Mouse (Mus musculus): Measurements from ENCODE around the gene Gm44511. TPM values are rescaled to one million over a fixed set of nuclear protein-coding genes. Genes with fewer than 3 reads are reported as not detected.

Gm44511 gene
- total RNA-seq (2014; rRNA removed) (0.37 TPM in 1 of 2 replicates, not detected in the other), polyA plus RNA-seq (2012; rRNA removed) (not detected in 2 replicates)

GRCm38 (mm10) chr6:128826132-128826531 lies at the start of gene Gm44511, which contains the start of gene Klrb1b:
Gene Gm44511, minus strand, starts transcription at chr6:128826315.
Gene Klrb1b, minus strand, starts transcription at chr6:128826331.
- 61% methylated on average over 6 of the region's 6 CpGs for WGBS
- DNase-seq (ENCODE audit: extremely low read depth, low read depth, low spot score): no peak
- TF ChIP-seq POLR2A (IDR thresholded peaks at IDR 0.05; ENCODE audit: extremely low read depth, insufficient read depth, low read length) (no peak), CTCF (IDR thresholded peaks at IDR 0.05; ENCODE audit: low read depth, low read length) (no peak)

DNA sequence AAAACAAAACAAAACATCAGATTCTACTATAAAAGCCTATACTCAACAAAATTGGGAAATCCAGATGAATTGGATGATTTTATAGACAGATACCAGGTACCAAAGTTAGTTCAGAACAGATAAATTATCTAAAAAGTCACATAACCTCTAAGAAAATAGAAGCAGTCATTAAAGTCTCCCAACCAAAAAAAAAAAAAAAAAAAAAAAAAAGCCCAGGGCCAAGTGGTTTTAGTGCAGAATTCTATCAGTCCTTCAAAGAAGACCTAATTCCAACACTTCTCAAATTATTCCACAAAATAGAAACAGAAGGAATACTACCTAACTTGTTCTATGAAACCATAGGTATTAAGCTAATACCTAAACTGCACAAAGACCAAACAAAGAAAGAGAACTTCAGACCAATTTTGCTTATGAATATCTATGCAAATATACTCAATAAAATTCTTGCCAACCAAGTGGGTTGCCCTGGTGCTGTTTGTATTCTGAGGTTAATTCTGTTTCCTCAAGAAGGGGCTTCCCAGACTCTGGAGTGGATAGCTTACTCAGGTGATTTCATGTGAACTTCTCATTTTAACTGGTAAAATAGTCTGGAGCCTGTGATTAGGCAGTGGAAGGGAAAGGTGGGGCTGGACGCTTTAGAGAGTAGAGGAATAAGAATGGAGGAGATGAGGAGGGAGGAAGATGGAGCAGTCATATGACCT lies 45.9 kb upstream of the Gm44511 start:
- Histone ChIP-seq H3K79me2 (ENCODE audit: control insufficient read depth, insufficient read depth, low read length) (no peaks in the 10 kb centered on the region), H3K4me1 (ENCODE audit: control insufficient read depth, insufficient read depth, low read length) (no peaks in the 10 kb centered on the region), H3K4me3 (ENCODE audit: insufficient read depth, low read depth, low read length) (no peak overlapping the region), H3K27ac (replicated peaks; ENCODE audit: insufficient read depth, low read depth, low read length) (no peak overlapping the region), H3K9ac (ENCODE audit: low read depth, low read length) (no peak overlapping the region), H3K36me3 (ENCODE audit: control insufficient read depth, insufficient read depth, low read length) (no peaks in the 10 kb centered on the region), H3K27me3 (ENCODE audit: control insufficient read depth, insufficient read depth, low read length) (no peaks in the 10 kb centered on the region)
- WGBS: 81% methylated on average over 1 of the region's 1 CpGs
- DNase-seq (ENCODE audit: extremely low read depth, low read depth, low spot score): no peak
- TF ChIP-seq POLR2A (IDR thresholded peaks at IDR 0.05; ENCODE audit: extremely low read depth, insufficient read depth, low read length): no peak
- no peak for TF ChIP-seq CTCF (IDR thresholded peaks at IDR 0.05; ENCODE audit: low read depth, low read length)

More at GRCm38 (mm10) chr6:128826132-128826531, at the start of gene Gm44511, which contains the start of gene Klrb1b:
- no peak within 1 kb of the TSS for H3K27ac ChIP-seq (replicated peaks; ENCODE audit: insufficient read depth, low read depth, low read length)
- H3K4me1 ChIP-seq (ENCODE audit: control insufficient read depth, insufficient read depth, low read length): no peaks in the 10 kb centered on the region
- H3K9ac ChIP-seq (ENCODE audit: low read depth, low read length): no peak within 1 kb of the TSS
- peaks cover 9% of the 10 kb centered on the region; the same call in 1 of the 2 replicates for H3K27me3 ChIP-seq (ENCODE audit: control insufficient read depth, insufficient read depth, low read length)
- H3K79me2 ChIP-seq (ENCODE audit: control insufficient read depth, insufficient read depth, low read length): no peaks in the 10 kb centered on the region
- H3K36me3 ChIP-seq (ENCODE audit: control insufficient read depth, insufficient read depth, low read length): no peaks in the 10 kb centered on the region
- no peak within 1 kb of the TSS for H3K4me3 ChIP-seq (ENCODE audit: insufficient read depth, low read depth, low read length)

GRCm38 (mm10) chr6:128868861-128869260 lies 42.7 kb upstream of the Gm44511 start:
- no peak for TF ChIP-seq POLR2A (IDR thresholded peaks at IDR 0.05; ENCODE audit: extremely low read depth, insufficient read depth, low read length)
- no peak for TF ChIP-seq CTCF (IDR thresholded peaks at IDR 0.05; ENCODE audit: low read depth, low read length)
- Histone ChIP-seq H3K4me3 (ENCODE audit: insufficient read depth, low read depth, low read length) (no peak overlapping the region), H3K4me1 (ENCODE audit: control insufficient read depth, insufficient read depth, low read length) (no peaks in the 10 kb centered on the region), H3K79me2 (ENCODE audit: control insufficient read depth, insufficient read depth, low read length) (no peaks in the 10 kb centered on the region), H3K27me3 (ENCODE audit: control insufficient read depth, insufficient read depth, low read length) (no peaks in the 10 kb centered on the region), H3K27ac (replicated peaks; ENCODE audit: insufficient read depth, low read depth, low read length) (no peak overlapping the region), H3K9ac (ENCODE audit: low read depth, low read length) (no peak overlapping the region), H3K36me3 (ENCODE audit: control insufficient read depth, insufficient read depth, low read length) (no peaks in the 10 kb centered on the region)
- WGBS: 64% methylated on average over 3 of the region's 3 CpGs
- DNase-seq (ENCODE audit: extremely low read depth, low read depth, low spot score): no peak

GRCm38 (mm10) chr6:128857976-128858375 lies 31.9 kb upstream of the Gm44511 start:
- Histone ChIP-seq H3K27ac (replicated peaks; ENCODE audit: insufficient read depth, low read depth, low read length) (no peak overlapping the region), H3K4me3 (ENCODE audit: insufficient read depth, low read depth, low read length) (no peak overlapping the region), H3K9ac (ENCODE audit: low read depth, low read length) (no peak overlapping the region), H3K4me1 (ENCODE audit: control insufficient read depth, insufficient read depth, low read length) (peaks cover 3% of the 10 kb centered on the region; the same call in 1 of the 2 replicates), H3K36me3 (ENCODE audit: control insufficient read depth, insufficient read depth, low read length) (no peaks in the 10 kb centered on the region), H3K79me2 (ENCODE audit: control insufficient read depth, insufficient read depth, low read length) (no peaks in the 10 kb centered on the region), H3K27me3 (ENCODE audit: control insufficient read depth, insufficient read depth, low read length) (no peaks in the 10 kb centered on the region)
- 92% methylated on average over 2 of the region's 2 CpGs for WGBS
- no peak for DNase-seq (ENCODE audit: extremely low read depth, low read depth, low spot score)
- TF ChIP-seq POLR2A (IDR thresholded peaks at IDR 0.05; ENCODE audit: extremely low read depth, insufficient read depth, low read length) (no peak), CTCF (IDR thresholded peaks at IDR 0.05; ENCODE audit: low read depth, low read length) (no peak)

DNA sequence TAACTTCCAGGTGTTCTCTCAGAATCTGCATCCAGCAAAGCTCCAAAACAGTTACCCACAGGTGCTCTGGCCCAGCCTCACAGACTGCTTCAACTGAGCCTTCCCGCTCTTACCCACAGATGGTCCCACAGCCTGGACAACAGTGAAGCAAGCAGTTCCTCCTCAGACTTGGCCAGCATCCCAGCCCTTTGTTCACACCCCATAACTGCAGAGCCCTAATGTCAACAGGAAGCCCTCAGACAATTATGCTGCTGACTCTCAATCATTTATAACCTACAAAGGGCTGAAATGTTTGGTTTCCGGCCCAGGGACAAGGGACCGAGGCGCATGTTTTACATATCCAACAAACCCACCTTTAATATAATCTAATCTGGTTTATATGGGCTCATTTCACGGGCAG lies 30.1 kb upstream of the Gm44511 start:
- Histone ChIP-seq H3K36me3 (ENCODE audit: control insufficient read depth, insufficient read depth, low read length) (no peaks in the 10 kb centered on the region), H3K79me2 (ENCODE audit: control insufficient read depth, insufficient read depth, low read length) (no peaks in the 10 kb centered on the region), H3K4me3 (ENCODE audit: insufficient read depth, low read depth, low read length) (no peak overlapping the region), H3K4me1 (ENCODE audit: control insufficient read depth, insufficient read depth, low read length) (peaks cover 7% of the 10 kb centered on the region), H3K9ac (ENCODE audit: low read depth, low read length) (no peak overlapping the region), H3K27me3 (ENCODE audit: control insufficient read depth, insufficient read depth, low read length) (no peaks in the 10 kb centered on the region), H3K27ac (replicated peaks; ENCODE audit: insufficient read depth, low read depth, low read length) (no peak overlapping the region)
- TF ChIP-seq POLR2A (IDR thresholded peaks at IDR 0.05; ENCODE audit: extremely low read depth, insufficient read depth, low read length): no peak
- TF ChIP-seq CTCF (IDR thresholded peaks at IDR 0.05; ENCODE audit: low read depth, low read length): no peak
- WGBS: 78% methylated on average over 5 of the region's 5 CpGs
- DNase-seq (ENCODE audit: extremely low read depth, low read depth, low spot score): peak; percentile 42

- 9% methylated on average over 1 of the region's 1 CpGs for WGBS
- peaks cover 10% of the 10 kb centered on the region for H3K4me1 ChIP-seq (ENCODE audit: control insufficient read depth, insufficient read depth, low read length)
Measured at GRCm38 (mm10) chr6:128855477-128855876, 29.4 kb upstream of the Gm44511 start.

More at GRCm38 (mm10) chr6:128855477-128855876, 29.4 kb upstream of the Gm44511 start:
- H3K36me3 ChIP-seq (ENCODE audit: control insufficient read depth, insufficient read depth, low read length): no peaks in the 10 kb centered on the region
- TF ChIP-seq POLR2A (IDR thresholded peaks at IDR 0.05; ENCODE audit: extremely low read depth, insufficient read depth, low read length): no peak
- no peak for TF ChIP-seq CTCF (IDR thresholded peaks at IDR 0.05; ENCODE audit: low read depth, low read length)
- no peak for DNase-seq (ENCODE audit: extremely low read depth, low read depth, low spot score)
- no peak overlapping the region for H3K4me3 ChIP-seq (ENCODE audit: insufficient read depth, low read depth, low read length)
- H3K79me2 ChIP-seq (ENCODE audit: control insufficient read depth, insufficient read depth, low read length): no peaks in the 10 kb centered on the region
- H3K27me3 ChIP-seq (ENCODE audit: control insufficient read depth, insufficient read depth, low read length): no peaks in the 10 kb centered on the region
- H3K9ac ChIP-seq (ENCODE audit: low read depth, low read length): no peak overlapping the region
- H3K27ac ChIP-seq (replicated peaks; ENCODE audit: insufficient read depth, low read depth, low read length): no peak overlapping the region
